Mouse (Mus musculus) heart, embryonic 16.5 days (tissue): Measurements from ENCODE around the gene Pax8. TPM values are rescaled to one million over a fixed set of nuclear protein-coding genes. Genes with fewer than 3 reads are reported as not detected.

ENCODE experiments used
- ATAC-seq: fragments of 200-750 bp; cut with Nextera tagmentation; replicated peaks from 2 replicates; pipeline ENCODE4 v1.8.0; 2017; ENCODE audit warnings: moderate number of reproducible peaks; ENCODE audit not compliant: insufficient read depth, low FRiP score; ENCODE audit errors: extremely low read depth
- H3K27ac ChIP-seq: fragments of 300-500 bp; sonication (generic); 2 replicates; pipeline ENCODE4 v1.5.1; 2014; ENCODE audit warnings: mild to moderate bottlenecking, low read length, control low read depth, moderate library complexity
- H3K27me3 ChIP-seq: fragments of 300-500 bp; sonication (generic); 2 replicates; pipeline ENCODE4 v1.6.1; 2014; ENCODE audit warnings: low read length, mixed read lengths; ENCODE audit not compliant: control insufficient read depth, insufficient read depth
- H3K36me3 ChIP-seq: fragments of 300-500 bp; sonication (generic); 2 replicates; pipeline ENCODE4 v1.6.1; 2014; ENCODE audit not compliant: control insufficient read depth, insufficient read depth
- H3K4me1 ChIP-seq: fragments of 300-500 bp; sonication (generic); 2 replicates; pipeline ENCODE4 v1.6.1; 2014; ENCODE audit warnings: low read length, mixed read lengths; ENCODE audit not compliant: control insufficient read depth, insufficient read depth
- H3K4me2 ChIP-seq: fragments of 300-500 bp; sonication (generic); 2 replicates; pipeline ENCODE4 v1.6.1; 2014; ENCODE audit warnings: low read depth, mild to moderate bottlenecking, control low read depth, low read length
- H3K4me3 ChIP-seq: fragments of 300-500 bp; sonication (generic); 2 replicates; pipeline ENCODE4 v1.5.1; 2014; ENCODE audit warnings: mild to moderate bottlenecking, control low read depth, low read length
- H3K9ac ChIP-seq: fragments of 300-500 bp; sonication (generic); 2 replicates; pipeline ENCODE4 v1.6.1; 2014; ENCODE audit warnings: low read length, control low read depth
- H3K9me3 ChIP-seq: fragments of 300-500 bp; sonication (generic); replicated peaks from 2 replicates; pipeline ENCODE4 v1.6.1; 2016; ENCODE audit warnings: low read length; ENCODE audit not compliant: control insufficient read depth
- WGBS: fragments of 180-500 bp; shearing (Covaris S2); extraction: QIAGEN DNeasy Blood & Tissue Kit; methylation state at CpG from one replicate; pipeline ENCODE4 v1.1.7; 2014; 5-methylcytosine and 5-hydroxymethylcytosine counted together
- polyA plus RNA-seq: library from polyadenylated mRNA; unstranded; fragments of >200 nt; fragmentation: Nextera tagmentation; extraction: Ambion mirVana; gene quantifications from 2 replicates; pipeline ENCODE4 v1.2.1, GENCODE M21; 2015

Gene Pax8
- polyA plus RNA-seq, 1 experiment from 2014 or later = not detected

GRCm38 (mm10) chr2:24488660-24489059 lies 13.3 kb upstream of the Pax8 start:
- H3K27me3 ChIP-seq = no peaks in the 10 kb centered on the region
- no peaks in the 10 kb centered on the region for H3K9me3 ChIP-seq
- 48% methylated on average over 3 of the region's 3 CpGs for WGBS
- no peak for ATAC-seq
- no peak overlapping the region for H3K4me2 ChIP-seq
- no peak overlapping the region for H3K9ac ChIP-seq
- H3K4me1 ChIP-seq = no peaks in the 10 kb centered on the region
- no peak overlapping the region for H3K4me3 ChIP-seq
- H3K36me3 ChIP-seq = no peaks in the 10 kb centered on the region
- H3K27ac ChIP-seq = no peak overlapping the region

- Histone ChIP-seq H3K9me3 (no peaks in the 10 kb centered on the region), H3K4me3 (no peak overlapping the region), H3K27ac (no peak overlapping the region), H3K4me2 (no peak overlapping the region), H3K4me1 (no peaks in the 10 kb centered on the region), H3K36me3 (no peaks in the 10 kb centered on the region), H3K9ac (no peak overlapping the region), H3K27me3 (no peaks in the 10 kb centered on the region)
- no peak for ATAC-seq
- 62% methylated on average over 4 of the region's 4 CpGs for WGBS
Measured at GRCm38 (mm10) chr2:24487056-24487825, 11.8 kb upstream of the Pax8 start.

GRCm38 (mm10) chr2:24485398-24485797 lies 10.0 kb upstream of the Pax8 start:
- Histone ChIP-seq H3K36me3 (no peaks in the 10 kb centered on the region), H3K4me1 (no peaks in the 10 kb centered on the region), H3K4me2 (no peak overlapping the region), H3K27ac (no peak overlapping the region), H3K9ac (no peak overlapping the region), H3K4me3 (no peak overlapping the region), H3K27me3 (no peaks in the 10 kb centered on the region; the same call in 1 of the 2 replicates), H3K9me3 (no peaks in the 10 kb centered on the region)
- 86% methylated on average over 4 of the region's 4 CpGs for WGBS
- no peak for ATAC-seq

- no peak overlapping the region for H3K4me2 ChIP-seq
Measured at GRCm38 (mm10) chr2:24479906-24480305, 4.5 kb upstream of the Pax8 start.

GRCm38 (mm10) chr2:24479151-24479550 lies 3.8 kb upstream of the Pax8 start:
- Histone ChIP-seq H3K27ac (no peak overlapping the region), H3K4me3 (no peak overlapping the region), H3K27me3 (peaks cover 30% of the 10 kb centered on the region), H3K4me1 (peaks cover under 1% of the 10 kb centered on the region; the same call in 1 of the 2 replicates), H3K9me3 (no peaks in the 10 kb centered on the region), H3K36me3 (no peaks in the 10 kb centered on the region), H3K9ac (no peak overlapping the region), H3K4me2 (no peak overlapping the region)
- WGBS = 24% methylated on average over 1 of the region's 1 CpGs
- ATAC-seq = no peak

More at GRCm38 (mm10) chr2:24479906-24480305, 4.5 kb upstream of the Pax8 start:
- Histone ChIP-seq H3K27ac (no peak overlapping the region), H3K36me3 (no peaks in the 10 kb centered on the region), H3K9me3 (no peaks in the 10 kb centered on the region), H3K27me3 (peaks cover 23% of the 10 kb centered on the region), H3K9ac (no peak overlapping the region), H3K4me3 (no peak overlapping the region), H3K4me1 (no peaks in the 10 kb centered on the region; the same call in 1 of the 2 replicates)
- WGBS = 26% methylated on average over 2 of the region's 2 CpGs
- ATAC-seq = no peak

GRCm38 (mm10) chr2:24478611-24479010 lies 3.2 kb upstream of the Pax8 start:
- no peak for ATAC-seq
- H3K27ac ChIP-seq = no peak overlapping the region
- peaks cover 36% of the 10 kb centered on the region for H3K27me3 ChIP-seq
- whole genome bisulfite sequencing = 64% methylated on average over 4 of the region's 4 CpGs
- H3K36me3 ChIP-seq = no peaks in the 10 kb centered on the region
- no peaks in the 10 kb centered on the region for H3K9me3 ChIP-seq
- H3K4me3 ChIP-seq = no peak overlapping the region
- peaks cover 4% of the 10 kb centered on the region; the same call in 1 of the 2 replicates for H3K4me1 ChIP-seq
- H3K9ac ChIP-seq = no peak overlapping the region
- no peak overlapping the region for H3K4me2 ChIP-seq

GRCm38 (mm10) chr2:24474514-24475378 lies 653 bp downstream of the Pax8 start:
- Histone ChIP-seq H3K27me3 (peaks cover 56% of the 10 kb centered on the region), H3K4me1 (peaks cover 4% of the 10 kb centered on the region; the same call in 1 of the 2 replicates), H3K36me3 (no peaks in the 10 kb centered on the region), H3K9me3 (no peaks in the 10 kb centered on the region), H3K27ac (no peak overlapping the region), H3K4me2 (peak overlapping the region; percentile 54), H3K9ac (no peak overlapping the region), H3K4me3 (peak overlapping the region; percentile 31)
- 15% methylated on average over 29 of the region's 29 CpGs for WGBS
- no peak for ATAC-seq

- 2% methylated on average over 56 of the region's 56 CpGs for WGBS
- Histone ChIP-seq H3K27me3 (peaks cover 56% of the 10 kb centered on the region), H3K36me3 (no peaks in the 10 kb centered on the region), H3K4me3 (peak overlapping the region; percentile 31), H3K9me3 (no peaks in the 10 kb centered on the region), H3K9ac (no peak overlapping the region), H3K4me1 (peaks cover 4% of the 10 kb centered on the region; the same call in 1 of the 2 replicates), H3K27ac (no peak overlapping the region), H3K4me2 (peak overlapping the region; percentile 54)
- ATAC-seq = no peak
Measured at GRCm38 (mm10) chr2:24473641-24474511, 1.5 kb downstream of the Pax8 start.
